Mouse (Mus musculus): ENCODE measurements around the gene Cd274.

DNA sequence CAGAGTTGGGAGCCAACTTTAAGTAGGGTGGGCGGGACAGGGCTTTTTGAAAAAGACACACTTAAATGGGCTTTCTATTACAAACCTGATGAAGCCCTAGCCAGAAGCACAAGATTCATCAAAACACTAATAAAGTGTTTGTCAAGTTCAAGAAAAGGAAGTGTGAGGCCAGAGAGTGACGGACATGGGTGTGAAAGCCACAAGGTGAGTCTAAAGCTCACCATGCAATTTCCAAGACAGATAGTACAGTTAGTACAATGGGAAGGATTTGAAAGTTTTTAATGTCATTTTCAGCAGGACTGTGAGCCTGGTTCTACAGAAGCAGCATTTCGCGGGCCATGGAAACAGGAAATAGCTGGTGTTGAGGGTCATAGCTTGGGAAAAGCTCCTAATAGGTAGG, 32.5 kb downstream of the Cd274 start:
- TF ChIP-seq CTCF (IDR thresholded peaks at IDR 0.05), result no peak
- no peak for TF ChIP-seq EP300 (IDR thresholded peaks at IDR 0.05)

Measured in lung, postnatal 0 days (tissue).